In the genomic region with DNA sequence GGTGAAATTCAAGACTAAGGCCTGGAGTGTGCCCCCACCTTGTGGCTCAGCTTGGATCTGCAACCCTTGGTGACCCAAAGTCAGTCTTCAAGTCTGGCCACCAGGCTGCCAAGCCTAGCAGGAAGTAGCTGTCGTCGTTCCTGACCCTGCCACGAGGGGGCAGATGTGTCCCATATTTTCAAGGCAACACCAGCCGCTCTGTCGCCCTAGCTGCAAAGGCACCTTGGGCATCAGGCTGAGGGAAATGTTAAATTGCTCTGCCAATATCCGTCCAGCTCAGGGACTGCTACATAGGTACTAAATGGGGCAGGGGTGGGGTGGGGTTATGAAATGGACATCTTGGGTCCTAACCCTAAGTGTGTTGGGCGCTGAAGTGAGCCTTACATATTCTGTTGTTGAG, we compare ENCODE assay signal across 8 mouse cellular contexts. TPM values are rescaled to one million over a fixed set of nuclear protein-coding genes. Genes with fewer than 3 reads are reported as not detected.
DNase-seq lines count a peak whose midpoint lies in the region; ATAC-seq and TF ChIP-seq lines count a peak whose summit lies in the region.

No protein-coding gene starts in this region.

- no peak for ATAC-seq in liver, embryonic 12.5 days
- ATAC-seq in common myeloid progenitor, adult 5-6 weeks (replicated peaks; ENCODE audit: low read depth, poor library complexity, severe bottlenecking): peak; percentile 97
- 0 out of 2 replicates have a peak, but pooled peaks have one; percentile 42 for ATAC-seq in neural tube, embryonic 11.5 days (ENCODE audit: insufficient read depth, low FRiP score, low TSS enrichment)

- TF ChIP-seq CTCF in thymus, adult 2 months (IDR thresholded peaks at IDR 0.05; ENCODE audit: borderline replicate concordance, control insufficient read depth, extremely low read depth, insufficient read depth, low read length, poor library complexity): peak; percentile 76; the same call in 1 of the 2 replicates

- intact Hi-C loops in gastrocnemius, postnatal 14 days (cut with DNase I; ENCODE audit: low total_unique reads): no loop called here

- no peaks in the 10 kb centered on the region for H3K36me3 ChIP-seq in liver, embryonic 12.5 days
- H3K36me3 ChIP-seq in limb, embryonic 10.5 days: no peaks in the 10 kb centered on the region
- no peaks in the 10 kb centered on the region for H3K36me3 ChIP-seq in neural tube, embryonic 11.5 days (ENCODE audit: control insufficient read depth, insufficient read depth, low read length)
- H3K36me3 ChIP-seq in thymus, adult 2 months (ENCODE audit: control insufficient read depth, insufficient read depth, low read length): no peaks in the 10 kb centered on the region

- peak; percentile 70 for DNase-seq in liver
- DNase-seq in gastrocnemius, postnatal 14 days: peak; percentile 75
- peak; percentile 62 to 87 for DNase-seq in kidney, adult 8-10 months
- peak; percentile 90 for DNase-seq in limb, embryonic 10.5 days (ENCODE audit: low spot score)
- DNase-seq in neural tube, embryonic 11.5 days (ENCODE audit: low spot score): peak; percentile 87
- DNase-seq in thymus, adult 2 months: peak; percentile 52

- no peak overlapping the region for H3K27ac ChIP-seq in liver, embryonic 12.5 days
- no peak overlapping the region for H3K27ac ChIP-seq in limb, embryonic 10.5 days
- no peak overlapping the region for H3K27ac ChIP-seq in neural tube, embryonic 11.5 days (ENCODE audit: low read depth, low read length)
- no peak overlapping the region for H3K27ac ChIP-seq in thymus, adult 2 months (ENCODE audit: control insufficient read depth, insufficient read depth, low read length)

- TF ChIP-seq POLR2A in thymus, adult 2 months (IDR thresholded peaks at IDR 0.05; ENCODE audit: control insufficient read depth, extremely low read depth, insufficient read depth, low read length, poor library complexity): no peak

- no peak overlapping the region for H3K9ac ChIP-seq in liver, embryonic 12.5 days
- H3K9ac ChIP-seq in neural tube, embryonic 11.5 days (ENCODE audit: low read length): no peak overlapping the region

- H3K4me1 ChIP-seq in liver, embryonic 12.5 days: no peaks in the 10 kb centered on the region
- peaks cover 20% of the 10 kb centered on the region for H3K4me1 ChIP-seq in limb, embryonic 10.5 days
- H3K4me1 ChIP-seq in neural tube, embryonic 11.5 days (ENCODE audit: control insufficient read depth, insufficient read depth, low read length): 0 out of 2 replicates have a peak, but pooled peaks cover 3% of the 10 kb centered on the region
- no peaks in the 10 kb centered on the region for H3K4me1 ChIP-seq in thymus, adult 2 months (replicated peaks; ENCODE audit: control insufficient read depth, insufficient read depth, low read length)

- WGBS in liver, embryonic 12.5 days (ENCODE audit: insufficient replicate concordance): 13% methylated on average over 7 of the region's 7 CpGs
- WGBS in limb, embryonic 10.5 days: 17% methylated on average over 7 of the region's 7 CpGs
- WGBS in neural tube, embryonic 11.5 days: 18% methylated on average over 7 of the region's 7 CpGs
- 22% methylated on average over 7 of the region's 7 CpGs for WGBS in thymus, adult 2 months

- H3K9me3 ChIP-seq in liver, embryonic 12.5 days (replicated peaks): no peaks in the 10 kb centered on the region
- no peaks in the 10 kb centered on the region for H3K9me3 ChIP-seq in limb, embryonic 10.5 days (replicated peaks)
- H3K9me3 ChIP-seq in neural tube, embryonic 11.5 days (ENCODE audit: control insufficient read depth, low read length): no peaks in the 10 kb centered on the region

- H3K4me2 ChIP-seq in liver, embryonic 12.5 days: no peak overlapping the region
- H3K4me2 ChIP-seq in neural tube, embryonic 11.5 days (ENCODE audit: low read depth): no peak overlapping the region

- H3K4me3 ChIP-seq in liver, embryonic 12.5 days: no peak overlapping the region
- H3K4me3 ChIP-seq in limb, embryonic 10.5 days: no peak overlapping the region
- no peak overlapping the region for H3K4me3 ChIP-seq in neural tube, embryonic 11.5 days (ENCODE audit: low read depth, low read length)
- H3K4me3 ChIP-seq in thymus, adult 2 months (ENCODE audit: control insufficient read depth, insufficient read depth, low read length): no peak overlapping the region

- no peaks in the 10 kb centered on the region for H3K27me3 ChIP-seq in liver, embryonic 12.5 days (replicated peaks)
- no peaks in the 10 kb centered on the region for H3K27me3 ChIP-seq in limb, embryonic 10.5 days (ENCODE audit: low read depth, poor library complexity, severe bottlenecking)
- H3K27me3 ChIP-seq in neural tube, embryonic 11.5 days (ENCODE audit: control insufficient read depth, insufficient read depth, low read length): no peaks in the 10 kb centered on the region
- H3K27me3 ChIP-seq in thymus, adult 2 months (ENCODE audit: control insufficient read depth, insufficient read depth, low read length): no peaks in the 10 kb centered on the region

RNA-seq across cellular contexts. Expression of a gene that starts 28.7 kb away (rescaled TPM):
- 0.44 and 0.61 TPM in 2 replicates for polyA plus RNA-seq in liver, embryonic 12.5 days (2016; fragmentation: Nextera tagmentation; extraction: Ambion mirVana)
- not detected in 2 replicates for total RNA-seq in common myeloid progenitor, adult 5-6 weeks (2017)
- 10 to 100 TPM in 1 of 2 experiments, 1 to 10 TPM in 1; 2.8 to 11.2 TPM for total RNA-seq in gastrocnemius, postnatal 14 days (2021)
- polyA plus RNA-seq in limb, embryonic 10.5 days (2016; fragmentation: Nextera tagmentation; extraction: Ambion mirVana): 1.3 TPM in 2 replicates
- 2.1 and 2.8 TPM in 2 replicates for polyA plus RNA-seq in neural tube, embryonic 11.5 days (2014; fragmentation: Nextera tagmentation; extraction: Ambion mirVana)
- 0.92 and 1.6 TPM in 2 replicates for polyA plus RNA-seq in thymus, adult 2 months (2012; rRNA removed)
